Mouse (Mus musculus) liver, embryonic 11.5 days (tissue): ENCODE data around the gene Aaed1. TPM values are rescaled to one million over a fixed set of nuclear protein-coding genes. Genes with fewer than 3 reads are reported as not detected.
"Not testable (repeated sequence)": the region's sequence is repeated elsewhere in the genome, so short reads cannot be mapped to it uniquely, and the experiment has no call there.

ENCODE experiments used
- ATAC-seq: fragments of 200-750 bp; cut with Nextera tagmentation; replicated peaks from 2 replicates; pipeline ENCODE4 v1.8.0; 2017; ENCODE audit warnings: moderate number of reproducible peaks, mild to moderate bottlenecking, moderate TSS enrichment, moderate library complexity; ENCODE audit not compliant: low FRiP score
- DNase-seq: peaks from one replicate; pipeline ENCODE4 v3.0.0-alpha.2; 2017; ENCODE audit warnings: low spot score
- H3K27ac ChIP-seq: fragments of 300-500 bp; sonication (generic); 2 replicates; pipeline ENCODE4 v1.5.1; 2014; ENCODE audit warnings: mild to moderate bottlenecking, low read depth, low read length, control low read depth
- H3K27me3 ChIP-seq: fragments of 300-500 bp; sonication (generic); replicated peaks from 2 replicates; pipeline ENCODE4 v1.6.1; 2014; ENCODE audit warnings: low read length, mixed read lengths; ENCODE audit not compliant: control insufficient read depth, insufficient read depth
- H3K36me3 ChIP-seq: fragments of 300-500 bp; sonication (generic); 2 replicates; pipeline ENCODE4 v1.6.1; 2014; ENCODE audit warnings: mild to moderate bottlenecking, low read length, moderate library complexity, mixed read lengths; ENCODE audit not compliant: control insufficient read depth, insufficient read depth
- H3K4me1 ChIP-seq: fragments of 300-500 bp; sonication (generic); replicated peaks from 2 replicates; pipeline ENCODE4 v1.6.1; 2014; ENCODE audit warnings: low read length, mixed read lengths; ENCODE audit not compliant: control insufficient read depth, insufficient read depth
- H3K4me2 ChIP-seq: fragments of 300-500 bp; sonication (generic); 2 replicates; pipeline ENCODE4 v1.6.1; 2014; ENCODE audit warnings: mild to moderate bottlenecking, control low read depth, moderate library complexity
- H3K4me3 ChIP-seq: fragments of 300-500 bp; sonication (generic); 2 replicates; pipeline ENCODE4 v1.5.1; 2014; ENCODE audit warnings: low read depth, low read length, control low read depth
- H3K9ac ChIP-seq: fragments of 300-500 bp; sonication (generic); 2 replicates; pipeline ENCODE4 v1.6.1; 2014; ENCODE audit warnings: low read depth, low read length, control low read depth
- H3K9me3 ChIP-seq: fragments of 300-500 bp; sonication (generic); 2 replicates; pipeline ENCODE4 v1.6.1; 2016; ENCODE audit warnings: low read length, inconsistent platforms, mixed read lengths; ENCODE audit not compliant: control insufficient read depth
- WGBS: fragments of 180-500 bp; shearing (Covaris S2); extraction: QIAGEN DNeasy Blood & Tissue Kit; methylation state at CpG from one replicate; pipeline ENCODE4 v1.1.7; 2014; 5-methylcytosine and 5-hydroxymethylcytosine counted together
- polyA plus RNA-seq: library from polyadenylated mRNA; unstranded; fragments of >200 nt; fragmentation: Nextera tagmentation; extraction: Ambion mirVana; gene quantifications from 2 replicates; pipeline ENCODE4 v1.2.1, GENCODE M21; 2014

Gene Aaed1
- polyA plus RNA-seq, 1 experiment from 2014 or later, result 43.0 TPM

GRCm38 (mm10) chr13:64267151-64267550 lies 45.4 kb downstream of the Aaed1 start:
- Histone ChIP-seq H3K4me3 (no peak overlapping the region), H3K9me3 (no peaks in the 10 kb centered on the region), H3K27ac (no peak overlapping the region), H3K9ac (no peak overlapping the region), H3K4me2 (no peak overlapping the region), H3K36me3 (no peaks in the 10 kb centered on the region), H3K27me3 (no peaks in the 10 kb centered on the region), H3K4me1 (peaks cover 5% of the 10 kb centered on the region)
- WGBS, result 44% methylated on average over 9 of the region's 9 CpGs
- DNase-seq (no peak), ATAC-seq (no peak)

GRCm38 (mm10) chr13:64264586-64264985 lies 47.9 kb downstream of the Aaed1 start:
- DNase-seq, result no peak
- H3K36me3 ChIP-seq, result no peaks in the 10 kb centered on the region
- no peak overlapping the region for H3K9ac ChIP-seq
- 90% methylated on average over 6 of the region's 6 CpGs for WGBS
- H3K27ac ChIP-seq, result no peak overlapping the region
- ATAC-seq, result no peak
- no peak overlapping the region for H3K4me2 ChIP-seq
- no peak overlapping the region for H3K4me3 ChIP-seq
- H3K4me1 ChIP-seq, result peaks cover 5% of the 10 kb centered on the region
- H3K9me3 ChIP-seq, result no peaks in the 10 kb centered on the region
- no peaks in the 10 kb centered on the region for H3K27me3 ChIP-seq

- 93% methylated on average over 7 of the region's 7 CpGs for WGBS
- no peak for DNase-seq
Measured at GRCm38 (mm10) chr13:64259903-64260302, 52.6 kb downstream of the Aaed1 start.

GRCm38 (mm10) chr13:64258516-64258821 lies 54.0 kb downstream of the Aaed1 start:
- Histone ChIP-seq H3K4me3 (no peak overlapping the region), H3K4me1 (no peaks in the 10 kb centered on the region), H3K9me3 (no peaks in the 10 kb centered on the region), H3K4me2 (no peak overlapping the region), H3K27me3 (no peaks in the 10 kb centered on the region), H3K27ac (no peak overlapping the region), H3K9ac (no peak overlapping the region), H3K36me3 (no peaks in the 10 kb centered on the region)
- no peak for DNase-seq
- no peak for ATAC-seq
- WGBS, result 85% methylated on average over 4 of the region's 4 CpGs

More at GRCm38 (mm10) chr13:64259903-64260302, 52.6 kb downstream of the Aaed1 start:
- no peak overlapping the region for H3K27ac ChIP-seq
- no peak overlapping the region for H3K4me3 ChIP-seq
- no peak for ATAC-seq
- no peak overlapping the region for H3K9ac ChIP-seq
- H3K36me3 ChIP-seq, result no peaks in the 10 kb centered on the region
- no peaks in the 10 kb centered on the region for H3K4me1 ChIP-seq
- no peaks in the 10 kb centered on the region for H3K27me3 ChIP-seq
- no peak overlapping the region for H3K4me2 ChIP-seq
- no peaks in the 10 kb centered on the region for H3K9me3 ChIP-seq

GRCm38 (mm10) chr13:64257814-64258515 lies 54.5 kb downstream of the Aaed1 start:
- H3K27ac ChIP-seq, result no peak overlapping the region
- H3K27me3 ChIP-seq, result no peaks in the 10 kb centered on the region
- ATAC-seq (no peak), DNase-seq (no peak)
- no peaks in the 10 kb centered on the region for H3K4me1 ChIP-seq
- H3K4me3 ChIP-seq, result no peak overlapping the region
- H3K4me2 ChIP-seq, result no peak overlapping the region
- H3K36me3 ChIP-seq, result no peaks in the 10 kb centered on the region
- H3K9ac ChIP-seq, result no peak overlapping the region
- WGBS, result 62% methylated on average over 5 of the region's 5 CpGs
- H3K9me3 ChIP-seq, result no peaks in the 10 kb centered on the region

GRCm38 (mm10) chr13:64257010-64257813 lies 55.3 kb downstream of the Aaed1 start:
- DNase-seq, result no peak
- Histone ChIP-seq H3K9ac (no peak overlapping the region), H3K36me3 (no peaks in the 10 kb centered on the region), H3K9me3 (no peaks in the 10 kb centered on the region), H3K4me3 (no peak overlapping the region), H3K4me1 (peaks cover 5% of the 10 kb centered on the region), H3K4me2 (no peak overlapping the region), H3K27ac (no peak overlapping the region), H3K27me3 (no peaks in the 10 kb centered on the region)
- no peak for ATAC-seq
- 77% methylated on average over 12 of the region's 12 CpGs for whole genome bisulfite sequencing

- not testable (repeated sequence) for H3K27me3 ChIP-seq, H3K27ac ChIP-seq, ATAC-seq, H3K36me3 ChIP-seq, H3K4me2 ChIP-seq, DNase-seq, H3K9me3 ChIP-seq, H3K4me3 ChIP-seq, H3K9ac ChIP-seq
- peaks cover 16% of the 10 kb centered on the region for H3K4me1 ChIP-seq
- 74% methylated on average over 10 of the region's 11 CpGs for WGBS
Measured at GRCm38 (mm10) chr13:64254185-64254584, 58.3 kb downstream of the Aaed1 start.

- Histone ChIP-seq H3K36me3 (no peaks in the 10 kb centered on the region), H3K4me1 (peaks cover 18% of the 10 kb centered on the region), H3K4me3 (no peak overlapping the region), H3K27ac (no peak overlapping the region), H3K27me3 (no peaks in the 10 kb centered on the region), H3K4me2 (no peak overlapping the region), H3K9me3 (no peaks in the 10 kb centered on the region), H3K9ac (no peak overlapping the region)
- ATAC-seq (no peak), DNase-seq (no peak)
Measured at GRCm38 (mm10) chr13:64253697-64254096, 58.8 kb downstream of the Aaed1 start.

GRCm38 (mm10) chr13:64252147-64252546 lies 60.4 kb downstream of the Aaed1 start:
- no peak overlapping the region for H3K4me2 ChIP-seq
- ATAC-seq, result no peak
- DNase-seq, result no peak
- H3K27ac ChIP-seq, result no peak overlapping the region
- no peak overlapping the region for H3K4me3 ChIP-seq
- H3K4me1 ChIP-seq, result peaks cover 21% of the 10 kb centered on the region
- 40% methylated on average over 5 of the region's 5 CpGs for WGBS
- no peaks in the 10 kb centered on the region for H3K27me3 ChIP-seq
- no peaks in the 10 kb centered on the region for H3K9me3 ChIP-seq
- no peak overlapping the region for H3K9ac ChIP-seq
- H3K36me3 ChIP-seq, result no peaks in the 10 kb centered on the region
